Mouse (Mus musculus): ENCODE measurements around the gene Nap1l1. TPM values are rescaled to one million over a fixed set of nuclear protein-coding genes. Genes with fewer than 3 reads are reported as not detected.
A peak's percentile ranks its signal among the peaks of the same experiment; 100 is the strongest.

The Nap1l1 gene
- total and polyA plus RNA-seq, 3 experiments, result 196 to 1,342 (median 360) TPM

GRCm38 (mm10) chr10:111506101-111506925, 33.3 kb downstream of the Nap1l1 start, which contains the start of gene Phlda1 (continued):
- peak; percentile 70; the same call in 1 of the 2 replicates for TF ChIP-seq IRF4 (IDR thresholded peaks at IDR 0.05; ENCODE audit: low read depth, low read length)
- TF ChIP-seq NELFE (IDR thresholded peaks at IDR 0.05; ENCODE audit: low read depth, low read length), result peak; percentile 92
- TF ChIP-seq MXI1 (IDR thresholded peaks at IDR 0.05; ENCODE audit: low read depth, low read length), result peak; percentile 66
- no peak for TF ChIP-seq ZNF384 (IDR thresholded peaks at IDR 0.05; ENCODE audit: low read depth, low read length)
- TF ChIP-seq MAX (IDR thresholded peaks at IDR 0.05; ENCODE audit: low read length), result no peak; the same call in 1 of the 2 replicates
- no peak; the same call in 1 of the 2 replicates for TF ChIP-seq ETS1 (conservative IDR thresholded peaks at IDR 0.05; ENCODE audit: low read depth, low read length)
- peak; percentile 87 for TF ChIP-seq TBP (conservative IDR thresholded peaks at IDR 0.05; ENCODE audit: low read depth, low read length)
- TF ChIP-seq PAX5 (IDR thresholded peaks at IDR 0.05; ENCODE audit: low read length), result no peak
- peak; percentile 33; the same call in 1 of the 2 replicates for TF ChIP-seq ELF1 (IDR thresholded peaks at IDR 0.05; ENCODE audit: low read depth, low read length)
- no peak for TF ChIP-seq MAFK (IDR thresholded peaks at IDR 0.05; ENCODE audit: insufficient replicate concordance, low read length)
- no peak for TF ChIP-seq JUND (conservative IDR thresholded peaks at IDR 0.05; ENCODE audit: low read depth, low read length)
- peak; percentile 51; the same call in 1 of the 2 replicates for TF ChIP-seq BHLHE40 (IDR thresholded peaks at IDR 0.05; ENCODE audit: low read depth, low read length)
- peak; percentile 95 for TF ChIP-seq ZMIZ1 (IDR thresholded peaks at IDR 0.05; ENCODE audit: low read depth, low read length)
- TF ChIP-seq ZKSCAN1 (IDR thresholded peaks at IDR 0.05; ENCODE audit: borderline replicate concordance, low read depth, low read length), result no peak
- peak; percentile 75 for TF ChIP-seq MAZ (IDR thresholded peaks at IDR 0.05; ENCODE audit: low read depth, low read length)
- 0 out of 2 replicates have a peak, but pooled peaks have one; percentile 16 for TF ChIP-seq SIN3A (IDR thresholded peaks at IDR 0.05; ENCODE audit: low read length)

GRCm38 (mm10) chr10:111506926-111507459, 34.0 kb downstream of the Nap1l1 start:
- peak overlapping the region; percentile 54 for H3K27ac ChIP-seq (ENCODE audit: insufficient read depth, low read depth)
- no peaks in the 10 kb centered on the region for H3K27me3 ChIP-seq (replicated peaks)
- H3K4me3 ChIP-seq (replicated peaks in 1 of 3; ENCODE audit: low read depth in 2 of 3, low read length in 2 of 3, poor library complexity in 1 of 3), result peak overlapping the region; percentile 62 to 87 (median 82)
- no peak for TF ChIP-seq CHD1 (IDR thresholded peaks at IDR 0.05; ENCODE audit: low read depth, low read length)
- no peak for TF ChIP-seq CHD2 (IDR thresholded peaks at IDR 0.05; ENCODE audit: low read length)
- TF ChIP-seq USF1 (IDR thresholded peaks at IDR 0.05; ENCODE audit: low read depth, low read length), result no peak
- TF ChIP-seq MAX (IDR thresholded peaks at IDR 0.05; ENCODE audit: low read length), result no peak
- no peak for TF ChIP-seq ZMIZ1 (IDR thresholded peaks at IDR 0.05; ENCODE audit: low read depth, low read length)
- TF ChIP-seq SIN3A (IDR thresholded peaks at IDR 0.05; ENCODE audit: low read length), result no peak
- no peak for TF ChIP-seq RCOR1 (conservative IDR thresholded peaks at IDR 0.05; ENCODE audit: low read depth, low read length)
- no peak for TF ChIP-seq ZNF384 (IDR thresholded peaks at IDR 0.05; ENCODE audit: low read depth, low read length)
- no peak for TF ChIP-seq ZKSCAN1 (IDR thresholded peaks at IDR 0.05; ENCODE audit: borderline replicate concordance, low read depth, low read length)
- no peak for TF ChIP-seq JUND (conservative IDR thresholded peaks at IDR 0.05; ENCODE audit: low read depth, low read length)
- TF ChIP-seq ZC3H11A (IDR thresholded peaks at IDR 0.05; ENCODE audit: low read depth, low read length), result no peak
- no peak for TF ChIP-seq NRF1 (IDR thresholded peaks at IDR 0.05; ENCODE audit: low read depth, low read length)
- no peak for TF ChIP-seq RAD21 (IDR thresholded peaks at IDR 0.05; ENCODE audit: low read depth, low read length)
- TF ChIP-seq ETS1 (conservative IDR thresholded peaks at IDR 0.05; ENCODE audit: low read depth, low read length), result no peak
- TF ChIP-seq MXI1 (IDR thresholded peaks at IDR 0.05; ENCODE audit: low read depth, low read length), result no peak
- TF ChIP-seq ELF1 (IDR thresholded peaks at IDR 0.05; ENCODE audit: low read depth, low read length), result no peak
- no peak for TF ChIP-seq MYC (IDR thresholded peaks at IDR 0.05; ENCODE audit: low read depth, low read length)
- no peak for TF ChIP-seq GABPA (IDR thresholded peaks at IDR 0.05; ENCODE audit: insufficient replicate concordance, low read depth, low read length)
- no peak for TF ChIP-seq JUN (IDR thresholded peaks at IDR 0.05; ENCODE audit: insufficient read depth, low read depth, low read length)
- TF ChIP-seq USF2 (conservative IDR thresholded peaks at IDR 0.05; ENCODE audit: low read depth, low read length), result no peak
- no peaks in the 10 kb centered on the region for H3K9me3 ChIP-seq (replicated peaks; ENCODE audit: low read length)
- dilution Hi-C loops (cut with MboI; ENCODE audit: extremely low pct_ligation_motif_present, extremely low pct_unique_long_range_greater_than_20kb, low sequenced_read_pairs) (no loop called here), in situ Hi-C loops (cut with MboI; ENCODE audit: low pct_ligation_motif_present, low pct_unique_long_range_greater_than_20kb, low sequenced_read_pairs) (loop anchor here (10.0 to 25.0 kb wide), 3 partner anchors 130 to 418 kb away; no protein-coding TSS in a partner anchor)
- H3K9ac ChIP-seq (ENCODE audit: insufficient read depth, low read depth), result peak overlapping the region; percentile 52
- peak overlapping the region; percentile 91; the same call in 1 of the 2 replicates for H3K4me2 ChIP-seq (ENCODE audit: insufficient read depth, low read depth, poor library complexity, severe bottlenecking)
- H3K79me2 ChIP-seq (replicated peaks; ENCODE audit: control insufficient read depth, extremely low read depth, insufficient read depth, poor library complexity, severe bottlenecking), result peaks cover 13% of the 10 kb centered on the region
- DNase-seq (ENCODE audit: extremely low read depth), result no peak
- peaks cover 9 to 54% of the 10 kb centered on the region in 2 experiments; a peak in 3 of 4 replicates for H3K4me1 ChIP-seq (ENCODE audit: control insufficient read depth in 1 of 2, insufficient read depth in 2 of 2)
- H3K36me3 ChIP-seq (replicated peaks in 1 of 2; ENCODE audit: control insufficient read depth in 1 of 2, insufficient read depth in 1 of 2, low read length in 1 of 2), result no peaks in the 10 kb centered on the region
